Mouse (Mus musculus): ENCODE measurements around the gene Arhgap22.

Arhgap22 gene

GRCm38 (mm10) chr14:33374089-33374488, 160.3 kb downstream of the Arhgap22 start:
- DNase-seq = no peak

- DNase-seq = no peak
These were observed 163.4 kb downstream of the Arhgap22 start for GRCm38 (mm10) chr14:33377211-33377610.

DNA sequence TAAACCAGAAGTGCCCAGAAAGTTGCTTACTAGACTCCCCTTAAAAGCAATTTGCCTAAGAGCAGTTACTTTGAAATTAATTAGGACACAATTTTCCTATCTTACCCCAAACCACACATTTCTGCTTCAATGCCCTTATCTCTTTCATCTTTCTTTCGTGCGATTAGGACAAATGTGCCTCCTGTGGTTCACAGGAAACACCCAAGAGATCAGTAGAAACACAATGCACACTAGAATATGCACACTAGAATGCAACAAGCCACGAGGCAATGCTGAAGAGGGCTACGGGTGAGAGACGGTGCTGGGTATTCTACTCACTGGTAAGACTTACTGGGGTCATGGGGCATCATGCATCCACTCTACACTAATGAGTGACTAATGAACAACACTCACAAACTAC, 164.9 kb downstream of the Arhgap22 start:
- DNase-seq = no peak

GRCm38 (mm10) chr14:33380830-33381457, 167.1 kb downstream of the Arhgap22 start:
- no peak for DNase-seq

- DNase-seq = no peak
These were observed 184.4 kb downstream of the Arhgap22 start for GRCm38 (mm10) chr14:33398065-33398860.

- no peak for DNase-seq
These were observed 186.2 kb downstream of the Arhgap22 start for GRCm38 (mm10) chr14:33400019-33400418.

GRCm38 (mm10) chr14:33402331-33402730, 188.5 kb downstream of the Arhgap22 start:
- no peak for DNase-seq

DNA sequence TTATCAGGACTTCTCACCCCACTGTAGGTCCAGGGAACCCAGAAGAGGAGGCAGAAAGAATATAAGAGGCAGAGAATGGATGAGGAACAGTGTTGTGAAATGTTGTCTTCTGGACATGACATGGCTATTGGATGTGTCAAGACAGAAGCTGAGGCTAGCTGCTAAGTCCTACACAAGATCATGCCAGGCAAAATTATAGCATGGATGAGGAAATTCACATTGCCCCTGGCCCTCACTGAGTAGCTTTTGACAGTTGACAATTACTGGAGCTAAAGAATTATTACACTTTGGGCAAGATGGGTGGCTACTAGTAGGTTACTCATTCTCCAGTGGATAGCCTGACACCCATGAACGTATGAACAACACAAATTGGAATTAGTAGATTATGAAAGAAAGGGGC, 201.9 kb downstream of the Arhgap22 start:
- DNase-seq = no peak

GRCm38 (mm10) chr14:33418311-33418909, 204.6 kb downstream of the Arhgap22 start:
- no peak for DNase-seq
